Mouse (Mus musculus): ENCODE results near the gene Rora. TPM values are rescaled to one million over a fixed set of nuclear protein-coding genes. Genes with fewer than 3 reads are reported as not detected.

Gene Rora
- total RNA-seq, 2 experiments from 2014 or later, result 54.8 to 56.1 TPM

GRCm38 (mm10) chr9:68956938-68957573 is 303.5 kb downstream of the Rora start:
- peak; percentile 19 for DNase-seq

DNA sequence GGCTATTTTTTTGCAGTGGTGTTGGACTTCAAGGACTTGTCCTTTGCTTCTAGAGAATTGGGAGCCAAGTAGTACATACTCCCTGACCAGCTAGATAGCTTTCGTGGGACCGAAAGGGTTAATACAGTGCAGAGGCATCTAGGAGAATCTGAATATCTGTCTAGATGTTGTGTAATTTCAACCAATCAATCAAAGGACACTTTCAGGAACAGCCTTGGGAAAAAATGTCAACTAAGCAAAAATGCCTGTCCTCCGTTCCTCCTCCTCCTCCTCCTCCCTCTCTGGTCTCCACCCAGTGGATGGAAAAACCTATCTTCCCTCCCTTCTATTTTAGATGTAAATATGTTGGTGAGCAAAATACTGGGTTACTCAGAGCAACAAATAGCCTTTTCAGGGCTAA is 304.2 kb downstream of the Rora start:
- no peak for DNase-seq

DNA sequence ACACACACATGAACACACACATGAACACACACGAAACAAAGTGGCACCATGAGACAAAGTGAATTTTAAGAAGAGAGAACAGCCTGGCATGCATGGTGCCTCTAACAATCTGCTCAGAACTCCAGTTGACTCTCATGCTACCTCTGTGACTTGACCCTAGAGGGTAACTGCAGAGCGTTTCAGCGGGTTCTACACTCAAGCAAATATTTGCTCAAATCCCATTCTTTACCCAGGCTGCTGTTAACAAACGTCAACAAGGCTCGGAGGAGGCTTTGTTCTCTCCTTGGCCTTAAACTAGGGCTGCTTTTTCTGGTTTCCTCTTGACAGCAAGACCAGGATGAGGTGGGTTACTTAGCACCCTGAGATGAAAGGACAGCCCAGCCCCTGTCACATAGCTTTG is 305.3 kb downstream of the Rora start:
- DNase-seq, result no peak

DNA sequence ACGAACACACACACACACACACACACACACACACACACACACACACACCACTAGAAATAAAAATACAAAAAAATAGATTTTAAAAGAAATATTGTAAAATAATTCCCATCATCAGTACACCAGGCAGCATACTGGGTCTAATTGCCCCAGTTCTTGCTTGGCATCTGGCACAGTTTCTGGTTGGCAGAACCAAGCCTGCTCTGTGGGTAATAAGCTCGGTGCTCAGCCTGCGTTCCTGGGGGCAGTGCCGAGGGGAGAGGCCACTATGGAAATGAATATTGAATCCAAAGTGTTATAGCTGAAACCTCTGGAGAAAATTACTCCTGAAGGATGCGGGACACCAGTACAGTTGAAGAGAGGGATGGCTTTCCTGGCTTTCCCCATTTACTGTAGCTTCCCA is 310.3 kb downstream of the Rora start:
- DNase-seq, result no peak

GRCm38 (mm10) chr9:68966540-68966939 is 313.0 kb downstream of the Rora start:
- no peak for DNase-seq

DNA sequence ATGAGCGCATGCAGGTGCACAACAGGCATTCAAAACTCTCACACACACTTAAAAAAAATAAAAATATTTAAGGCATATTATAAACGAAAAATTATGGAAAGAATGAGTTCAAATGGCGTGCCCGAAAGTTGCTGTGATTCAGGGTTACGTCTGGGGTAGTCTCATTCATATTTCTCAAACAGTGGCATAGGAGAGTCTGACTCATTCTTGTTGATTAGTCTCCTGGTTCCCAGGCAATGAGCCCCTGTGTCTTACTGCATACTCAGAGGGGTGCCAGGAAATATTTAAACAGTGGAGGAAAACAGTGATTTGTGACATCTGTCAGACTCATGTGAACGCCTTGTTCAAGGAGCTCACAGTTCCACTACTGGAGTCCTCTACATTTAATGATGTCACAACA is 316.5 kb downstream of the Rora start:
- no peak for DNase-seq

DNA sequence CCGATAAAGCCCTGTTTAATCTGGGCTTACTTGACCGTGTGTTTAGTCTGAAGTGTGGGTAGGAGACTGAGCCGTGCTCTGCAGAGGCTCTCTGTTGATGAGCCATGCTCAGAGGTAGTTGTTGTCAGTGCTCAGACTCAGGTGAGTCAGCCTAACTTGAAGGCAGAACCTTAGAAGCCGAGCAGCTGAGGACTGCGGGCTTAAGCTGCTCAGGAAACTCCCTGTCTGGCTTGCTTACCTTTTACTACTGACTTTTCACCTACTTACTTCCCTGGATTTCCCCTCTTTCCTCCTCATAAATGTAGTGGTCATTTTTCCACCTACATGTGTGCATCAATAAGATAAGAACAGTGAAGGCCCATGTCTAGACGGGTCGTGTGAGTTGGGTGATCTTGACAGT is 318.7 kb downstream of the Rora start:
- DNase-seq, result no peak

DNA sequence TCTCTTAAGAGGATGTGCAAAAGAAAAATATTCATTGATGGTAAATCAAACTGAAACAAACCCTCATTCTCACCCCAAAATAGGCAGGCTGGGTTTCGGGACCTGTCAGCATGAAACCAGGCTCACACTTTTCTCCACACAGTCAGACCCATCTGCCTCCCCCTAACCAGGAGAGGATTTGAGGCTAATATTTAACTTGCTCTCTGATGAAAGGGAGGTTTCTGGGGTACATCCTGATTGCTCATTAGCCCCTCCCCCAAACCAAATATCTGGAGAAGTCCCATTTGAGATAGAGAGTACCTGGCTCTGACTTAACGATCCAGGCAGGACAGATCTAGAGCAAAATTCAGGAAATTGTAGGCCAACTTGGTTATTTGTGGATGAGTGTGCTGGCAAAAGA is 320.9 kb downstream of the Rora start:
- DNase-seq, result no peak

DNA sequence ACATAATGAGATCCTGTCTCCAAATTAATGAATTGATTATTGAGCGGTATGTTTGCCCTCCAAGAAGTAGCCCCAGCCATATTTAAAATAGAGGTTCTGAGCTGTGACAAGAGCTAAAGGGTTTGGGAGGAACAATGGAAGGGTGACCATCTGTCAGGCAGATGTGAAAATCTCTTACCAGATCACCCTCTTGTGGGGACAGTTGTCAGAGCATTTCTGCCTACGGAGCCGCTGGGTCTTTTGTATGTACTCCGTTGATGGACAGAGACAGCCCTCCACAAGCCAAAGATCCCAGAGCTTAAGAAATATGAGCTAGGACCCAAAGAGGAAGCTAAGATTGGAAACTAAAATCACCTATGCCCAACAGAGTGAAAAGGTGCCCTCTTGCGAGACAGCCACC is 322.6 kb downstream of the Rora start:
- DNase-seq, result no peak

GRCm38 (mm10) chr9:68976851-68977250 is 323.3 kb downstream of the Rora start:
- DNase-seq, result no peak

- no peak for DNase-seq
These were observed 325.1 kb downstream of the Rora start for GRCm38 (mm10) chr9:68978656-68979055.

- no peak for DNase-seq
These were observed 326.5 kb downstream of the Rora start for GRCm38 (mm10) chr9:68980041-68980440.

GRCm38 (mm10) chr9:68985046-68985445 is 331.5 kb downstream of the Rora start:
- DNase-seq, result no peak

DNA sequence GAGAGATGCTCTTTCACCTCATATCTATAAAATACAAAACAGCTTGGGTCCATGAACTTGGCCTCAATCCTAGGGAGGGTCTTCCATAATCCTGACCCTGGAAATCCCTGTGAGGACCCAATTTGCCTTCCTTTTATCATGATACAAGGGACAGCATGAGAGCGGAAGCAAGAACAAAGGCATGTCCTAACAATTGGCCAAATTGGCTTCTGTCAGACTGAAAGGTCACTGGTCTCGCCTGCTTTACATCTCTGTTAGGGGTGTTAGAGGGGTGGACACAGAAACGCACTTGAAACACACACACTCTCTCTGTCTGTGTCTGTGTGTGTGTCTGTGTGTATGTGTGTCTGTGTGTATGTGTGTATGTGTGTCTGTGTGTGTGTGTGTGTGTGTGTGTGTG is 332.2 kb downstream of the Rora start:
- no peak for DNase-seq

- DNase-seq, result no peak
These were observed 333.9 kb downstream of the Rora start for GRCm38 (mm10) chr9:68987290-68988042.

- DNase-seq, result no peak
These were observed 334.8 kb downstream of the Rora start for GRCm38 (mm10) chr9:68988162-68988911.

DNA sequence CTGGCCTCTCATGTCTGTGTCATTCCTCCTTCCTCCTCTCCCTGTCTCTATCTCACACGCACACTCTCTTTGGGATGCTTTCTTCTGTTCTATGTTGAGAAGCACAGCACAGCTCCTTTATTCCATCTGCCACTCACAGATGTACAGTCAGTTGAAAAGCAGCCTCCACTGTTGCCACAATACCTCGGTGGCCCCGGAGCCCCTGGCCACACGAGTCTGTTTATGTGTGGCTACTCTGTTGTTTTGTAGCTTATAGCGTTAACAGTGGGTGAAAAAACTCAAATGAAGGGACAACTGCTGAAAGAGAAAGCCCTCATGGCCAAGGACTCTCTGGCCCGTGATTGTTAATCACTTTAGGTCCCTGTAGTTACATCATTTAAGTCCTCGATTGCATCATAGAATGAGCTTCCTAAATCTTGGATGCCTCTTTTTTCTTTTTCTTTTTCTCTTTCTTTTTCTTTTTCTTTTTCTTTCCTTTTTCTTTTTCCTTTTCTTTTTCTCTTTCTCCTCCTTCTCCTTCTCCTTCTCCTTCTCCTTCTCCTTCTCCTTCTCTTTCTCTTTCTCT is 336.4 kb downstream of the Rora start:
- no peak for DNase-seq

GRCm38 (mm10) chr9:68993881-68994280 is 340.3 kb downstream of the Rora start:
- DNase-seq, result no peak

DNA sequence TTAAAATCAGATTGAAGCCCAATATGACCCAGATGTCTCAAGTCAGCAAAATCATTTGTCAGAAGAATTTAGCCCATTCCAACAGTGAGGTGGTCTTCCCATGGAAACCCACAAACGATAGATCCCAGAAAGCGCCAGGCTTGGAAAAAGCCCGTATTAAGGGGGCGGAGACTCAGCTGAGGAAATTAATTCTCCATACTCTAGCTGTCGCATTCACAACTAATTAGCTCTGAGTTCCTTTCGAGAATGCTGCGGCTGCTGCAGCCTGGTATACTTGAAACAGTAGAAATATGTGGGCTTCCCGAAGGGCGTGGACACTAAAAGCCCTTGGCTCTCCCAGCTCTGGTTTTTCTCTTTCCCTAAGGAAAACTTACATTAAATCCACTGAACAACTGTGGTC is 345.4 kb downstream of the Rora start:
- no peak for DNase-seq

DNA sequence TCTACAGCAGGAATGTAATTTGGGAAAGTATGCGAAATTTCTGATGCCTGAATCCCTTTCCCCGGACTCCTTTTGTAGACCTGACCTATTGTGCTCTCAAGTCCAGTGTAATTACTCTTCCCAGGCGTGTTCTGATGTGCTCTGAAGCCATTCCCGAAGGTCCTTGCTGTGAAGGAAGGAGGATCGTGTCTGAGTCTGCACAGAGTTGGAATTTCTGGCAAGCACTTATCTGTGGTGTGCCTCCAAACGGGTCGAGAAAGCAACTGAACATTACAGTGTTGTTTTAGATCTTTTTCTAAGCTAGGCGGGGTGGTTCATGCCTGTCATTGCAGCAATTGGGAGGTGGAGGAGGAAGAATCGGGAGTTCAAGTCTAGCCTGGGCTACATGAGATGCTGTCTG is 350.9 kb downstream of the Rora start:
- DNase-seq, result no peak

- DNase-seq, result peak; percentile 34
These were observed 353.1 kb downstream of the Rora start for GRCm38 (mm10) chr9:69006666-69007065.

DNA sequence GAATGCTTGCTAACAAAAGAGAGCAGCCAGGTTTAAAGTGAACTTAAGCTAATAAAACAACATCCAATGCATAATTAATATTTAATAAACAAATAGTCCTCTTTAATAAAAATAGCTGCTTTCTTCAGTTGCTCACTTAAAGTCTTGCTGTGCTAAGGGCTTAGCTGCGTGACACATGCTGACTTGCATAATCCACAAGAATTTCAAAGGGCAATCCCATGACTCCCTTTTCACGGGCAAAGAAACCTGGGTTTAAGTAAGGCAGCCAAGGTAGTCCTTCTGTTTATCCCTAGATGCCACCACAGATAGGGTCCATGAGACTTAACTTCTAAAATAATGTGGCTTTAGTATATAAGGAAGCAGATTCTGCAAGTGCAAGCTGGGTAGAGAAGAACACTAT is 355.1 kb downstream of the Rora start:
- DNase-seq, result no peak

DNA sequence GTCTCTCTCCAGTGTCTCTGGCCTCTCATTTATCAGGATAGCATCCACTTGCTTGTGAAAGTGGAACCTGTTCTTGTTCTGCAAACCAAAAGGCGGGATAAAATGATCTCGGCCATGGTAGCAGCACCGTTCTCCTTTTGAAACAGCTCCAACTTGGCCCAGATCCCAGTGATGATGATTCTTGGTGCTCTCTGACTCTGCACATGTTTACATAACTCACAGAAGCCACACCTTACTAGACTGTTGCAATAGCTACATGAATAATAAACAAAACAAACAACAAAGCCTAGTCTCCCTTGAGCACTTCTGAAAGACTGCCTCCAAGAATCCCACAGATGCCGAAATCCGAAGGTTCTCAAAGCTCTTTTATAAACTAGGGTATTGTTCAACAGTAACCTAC is 357.3 kb downstream of the Rora start:
- DNase-seq, result no peak
